Mouse (Mus musculus): Measurements from ENCODE around the gene Capn2. TPM values are rescaled to one million over a fixed set of nuclear protein-coding genes. Genes with fewer than 3 reads are reported as not detected.

The Capn2 gene
- polyA plus RNA-seq, 1 experiment from 2014 or later, result 63.8 TPM

DNA sequence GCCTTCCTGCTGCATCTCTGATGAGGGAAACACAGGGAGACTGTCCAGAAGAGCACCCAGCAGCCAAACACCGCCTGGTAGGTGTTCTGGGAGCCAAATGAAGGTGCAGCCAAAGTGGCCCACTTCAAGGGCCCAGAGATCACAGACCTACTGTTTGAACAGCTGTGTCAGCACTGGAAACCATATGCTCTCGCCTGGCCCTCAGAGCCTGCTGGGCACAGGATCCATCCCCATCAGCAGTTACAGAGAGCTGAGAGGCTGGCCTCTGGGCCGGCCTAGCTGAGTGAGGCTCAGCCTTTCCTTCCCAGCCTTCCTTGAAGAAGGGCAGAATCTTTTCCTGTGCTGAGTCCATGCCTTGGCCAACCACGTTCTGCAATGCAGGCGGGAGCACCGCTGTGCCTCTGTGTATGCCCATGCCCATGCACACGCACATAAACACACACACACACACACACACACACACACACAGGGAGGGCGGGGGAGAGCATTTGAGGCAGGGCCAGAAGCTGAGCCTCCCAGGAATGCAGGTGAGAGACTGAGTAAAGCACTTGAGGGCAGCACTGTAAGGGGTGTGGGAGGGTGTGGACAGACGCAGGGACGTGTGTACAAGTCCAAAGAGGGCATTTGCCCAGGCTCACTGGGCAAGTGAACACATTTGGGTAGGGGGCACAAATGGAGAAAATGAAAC, 8.2 kb downstream of the Capn2 start:
- Histone ChIP-seq H3K27me3 (no peaks in the 10 kb centered on the region), H3K4me3 (no peak overlapping the region), H3K9ac (no peak overlapping the region), H3K4me1 (peaks cover 5% of the 10 kb centered on the region), H3K36me3 (ENCODE audit: poor library complexity, severe bottlenecking) (peaks cover 63% of the 10 kb centered on the region), H3K27ac (no peak overlapping the region), H3K4me2 (no peak overlapping the region), H3K9me3 (replicated peaks) (no peaks in the 10 kb centered on the region)
- WGBS, result 83% methylated on average over 10 of the region's 10 CpGs
- no peak for ATAC-seq

GRCm38 (mm10) chr1:182506229-182506986, 11.0 kb downstream of the Capn2 start:
- Histone ChIP-seq H3K27ac (no peak overlapping the region), H3K4me1 (peaks cover 12% of the 10 kb centered on the region), H3K9ac (no peak overlapping the region), H3K9me3 (replicated peaks) (no peaks in the 10 kb centered on the region), H3K4me3 (no peak overlapping the region), H3K27me3 (no peaks in the 10 kb centered on the region), H3K36me3 (ENCODE audit: poor library complexity, severe bottlenecking) (peaks cover 48% of the 10 kb centered on the region), H3K4me2 (no peak overlapping the region)
- no peak for ATAC-seq
- WGBS, result 73% methylated on average over 7 of the region's 7 CpGs

DNA sequence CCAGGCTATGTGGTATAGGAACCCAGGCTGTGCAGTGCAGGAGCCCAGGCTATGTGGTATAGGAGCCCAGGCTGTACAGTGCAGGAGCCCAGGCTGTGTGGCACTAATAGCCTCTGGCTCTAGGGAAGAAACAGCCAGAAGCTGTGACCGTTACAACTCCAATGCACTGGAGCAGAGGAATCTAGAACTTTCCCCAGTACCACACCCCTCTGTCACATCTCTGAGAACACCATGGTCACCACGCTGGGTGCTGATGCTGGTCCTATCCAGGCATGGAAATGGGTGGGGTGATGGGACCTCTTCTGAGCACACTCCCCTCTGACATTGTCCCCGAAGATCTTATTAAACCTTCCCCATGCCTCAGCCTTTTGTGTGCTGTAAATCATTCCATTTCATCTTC, 12.1 kb downstream of the Capn2 start:
- Histone ChIP-seq H3K27me3 (no peaks in the 10 kb centered on the region), H3K4me3 (no peak overlapping the region), H3K4me1 (peaks cover 12% of the 10 kb centered on the region), H3K4me2 (no peak overlapping the region), H3K9me3 (replicated peaks) (no peaks in the 10 kb centered on the region), H3K9ac (no peak overlapping the region), H3K27ac (no peak overlapping the region), H3K36me3 (ENCODE audit: poor library complexity, severe bottlenecking) (peaks cover 37% of the 10 kb centered on the region)
- 94% methylated on average over 3 of the region's 3 CpGs for WGBS
- no peak for ATAC-seq

GRCm38 (mm10) chr1:182504223-182504622, 13.2 kb downstream of the Capn2 start:
- Histone ChIP-seq H3K9me3 (replicated peaks) (no peaks in the 10 kb centered on the region), H3K4me1 (peaks cover 12% of the 10 kb centered on the region), H3K27ac (no peak overlapping the region; the same call in 1 of the 2 replicates), H3K36me3 (ENCODE audit: poor library complexity, severe bottlenecking) (peaks cover 27% of the 10 kb centered on the region), H3K9ac (peak overlapping the region; percentile 34; the same call in 1 of the 2 replicates), H3K4me2 (no peak overlapping the region), H3K4me3 (no peak overlapping the region), H3K27me3 (no peaks in the 10 kb centered on the region)
- ATAC-seq, result peak; percentile 48; the same call in 1 of the 2 replicates
- WGBS, result 32% methylated on average over 4 of the region's 4 CpGs

- peaks cover 18% of the 10 kb centered on the region for H3K36me3 ChIP-seq (ENCODE audit: poor library complexity, severe bottlenecking)
- H3K9ac ChIP-seq, result no peak overlapping the region; the same call in 1 of the 2 replicates
- ATAC-seq, result no peak
- H3K27ac ChIP-seq, result no peak overlapping the region
- H3K4me1 ChIP-seq, result peaks cover 12% of the 10 kb centered on the region
- H3K4me2 ChIP-seq, result no peak overlapping the region
- no peaks in the 10 kb centered on the region for H3K27me3 ChIP-seq
- 85% methylated on average over 13 of the region's 13 CpGs for WGBS
- no peak overlapping the region for H3K4me3 ChIP-seq
- H3K9me3 ChIP-seq (replicated peaks), result no peaks in the 10 kb centered on the region
Measured at GRCm38 (mm10) chr1:182503206-182503900, 14.1 kb downstream of the Capn2 start.

GRCm38 (mm10) chr1:182502491-182503050, 14.8 kb downstream of the Capn2 start:
- Histone ChIP-seq H3K9ac (no peak overlapping the region), H3K36me3 (ENCODE audit: poor library complexity, severe bottlenecking) (peaks cover 18% of the 10 kb centered on the region), H3K27ac (no peak overlapping the region), H3K4me3 (no peak overlapping the region), H3K9me3 (replicated peaks) (no peaks in the 10 kb centered on the region), H3K4me1 (peaks cover 12% of the 10 kb centered on the region), H3K27me3 (no peaks in the 10 kb centered on the region), H3K4me2 (no peak overlapping the region)
- ATAC-seq, result no peak
- 94% methylated on average over 7 of the region's 7 CpGs for WGBS

GRCm38 (mm10) chr1:182501815-182502405, 15.5 kb downstream of the Capn2 start:
- Histone ChIP-seq H3K4me3 (no peak overlapping the region), H3K27ac (no peak overlapping the region), H3K4me2 (no peak overlapping the region), H3K9ac (no peak overlapping the region), H3K36me3 (ENCODE audit: poor library complexity, severe bottlenecking) (peaks cover 18% of the 10 kb centered on the region), H3K9me3 (replicated peaks) (no peaks in the 10 kb centered on the region), H3K4me1 (peaks cover 12% of the 10 kb centered on the region), H3K27me3 (no peaks in the 10 kb centered on the region)
- 87% methylated on average over 7 of the region's 7 CpGs for WGBS
- ATAC-seq, result no peak

GRCm38 (mm10) chr1:182500843-182501242, 16.6 kb downstream of the Capn2 start:
- no peaks in the 10 kb centered on the region for H3K27me3 ChIP-seq
- ATAC-seq, result no peak
- no peak overlapping the region for H3K27ac ChIP-seq
- WGBS, result 85% methylated on average over 4 of the region's 4 CpGs
- no peak overlapping the region for H3K4me3 ChIP-seq
- H3K4me1 ChIP-seq, result peaks cover 12% of the 10 kb centered on the region
- H3K9ac ChIP-seq, result no peak overlapping the region
- H3K9me3 ChIP-seq (replicated peaks), result no peaks in the 10 kb centered on the region
- H3K4me2 ChIP-seq, result no peak overlapping the region
- H3K36me3 ChIP-seq (ENCODE audit: poor library complexity, severe bottlenecking), result peaks cover 13% of the 10 kb centered on the region

DNA sequence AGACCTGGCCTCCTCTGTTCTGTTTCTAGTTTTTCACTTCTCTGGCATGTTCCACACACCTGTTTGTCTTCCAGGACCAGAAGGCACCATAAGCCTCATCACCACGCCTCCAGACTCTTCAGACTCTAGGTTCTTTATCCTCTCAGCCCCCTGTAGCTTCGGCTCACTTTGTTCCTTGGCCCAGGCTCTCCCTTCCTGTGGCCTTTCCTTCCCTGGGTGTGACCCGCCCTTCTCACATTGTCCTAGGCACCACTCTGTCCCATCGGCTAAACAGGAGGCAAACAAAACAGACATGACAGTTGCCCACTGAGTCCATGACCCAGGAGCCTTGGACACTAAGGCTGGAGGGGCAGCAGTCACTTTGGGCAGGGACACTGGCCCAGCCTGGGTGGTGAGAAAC, 17.2 kb downstream of the Capn2 start:
- whole genome bisulfite sequencing, result 65% methylated on average over 4 of the region's 4 CpGs
- ATAC-seq, result no peak
- peaks cover 6% of the 10 kb centered on the region for H3K36me3 ChIP-seq (ENCODE audit: poor library complexity, severe bottlenecking)

DNA sequence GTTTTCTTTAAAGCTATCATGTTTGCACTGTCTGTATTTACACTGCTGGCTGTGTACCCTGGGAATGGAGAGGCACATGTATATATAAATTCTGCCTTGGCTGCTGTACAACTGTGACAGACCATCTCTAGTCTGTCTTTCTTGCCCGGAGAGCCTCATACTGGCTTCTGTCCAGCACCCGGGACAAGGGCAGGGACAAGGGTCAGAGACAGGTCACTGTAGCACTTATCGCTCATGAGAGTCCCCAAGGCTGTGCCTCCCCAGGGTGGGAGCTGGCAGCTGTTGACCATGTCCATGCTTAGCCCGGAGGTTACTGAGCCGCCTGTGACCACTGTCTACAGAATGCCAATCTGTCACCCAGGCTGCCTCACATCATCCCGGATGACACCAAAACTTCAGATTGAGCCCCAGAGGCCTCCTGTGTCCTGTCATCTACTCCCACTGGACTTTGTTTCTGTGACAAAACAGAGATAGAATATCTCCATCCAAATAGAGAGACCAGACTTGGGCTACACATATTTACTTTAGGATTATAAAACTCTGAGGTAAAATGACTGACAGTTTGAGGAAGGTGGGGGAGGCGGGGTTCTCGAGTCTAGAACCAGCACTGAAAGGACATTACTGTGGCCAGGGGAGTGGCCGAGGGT, 17.8 kb downstream of the Capn2 start:
- Histone ChIP-seq H3K4me2 (no peak overlapping the region), H3K9me3 (replicated peaks) (no peaks in the 10 kb centered on the region), H3K4me1 (peaks cover 13% of the 10 kb centered on the region), H3K27me3 (no peaks in the 10 kb centered on the region), H3K9ac (no peak overlapping the region), H3K4me3 (no peak overlapping the region), H3K27ac (no peak overlapping the region), H3K36me3 (ENCODE audit: poor library complexity, severe bottlenecking) (no peaks in the 10 kb centered on the region)
- ATAC-seq, result no peak
- 83% methylated on average over 9 of the region's 9 CpGs for WGBS

More for the DNA sequence above, 17.2 kb downstream of the Capn2 start:
- Histone ChIP-seq H3K9me3 (replicated peaks) (no peaks in the 10 kb centered on the region), H3K9ac (no peak overlapping the region), H3K4me1 (peaks cover 12% of the 10 kb centered on the region), H3K4me2 (no peak overlapping the region), H3K27me3 (no peaks in the 10 kb centered on the region), H3K27ac (no peak overlapping the region), H3K4me3 (no peak overlapping the region)

GRCm38 (mm10) chr1:182497736-182498135, 19.7 kb downstream of the Capn2 start:
- ATAC-seq, result no peak
- no peak overlapping the region for H3K4me2 ChIP-seq
- peaks cover 10% of the 10 kb centered on the region for H3K4me1 ChIP-seq
- H3K27me3 ChIP-seq, result no peaks in the 10 kb centered on the region
- H3K27ac ChIP-seq, result no peak overlapping the region
- H3K4me3 ChIP-seq, result no peak overlapping the region
- no peak overlapping the region for H3K9ac ChIP-seq
- no peaks in the 10 kb centered on the region for H3K9me3 ChIP-seq (replicated peaks)
- H3K36me3 ChIP-seq (ENCODE audit: poor library complexity, severe bottlenecking), result no peaks in the 10 kb centered on the region
- 68% methylated on average over 4 of the region's 4 CpGs for WGBS

All from forebrain, embryonic 13.5 days (tissue).